Mouse (Mus musculus): ENCODE results near the gene Olfr1349. TPM values are rescaled to one million over a fixed set of nuclear protein-coding genes. Genes with fewer than 3 reads are reported as not detected.

The Olfr1349 gene
- polyA plus RNA-seq, 1 experiment from 2014 or later, result not detected

Other genes with a start within 250 kb of the Olfr1349 start
- gene Zfp667, start 236.4 kb downstream of the Olfr1349 start, polyA plus RNA-seq (2015; fragmentation: Nextera tagmentation; extraction: Ambion mirVana), result 3.4 and 5.4 TPM in 2 replicates
- 0.78 and 1.0 TPM in 2 replicates for gene Zfp583, start 191.7 kb downstream of the Olfr1349 start, polyA plus RNA-seq (2015; fragmentation: Nextera tagmentation; extraction: Ambion mirVana)
- gene Gm3854, start 179.2 kb downstream of the Olfr1349 start, polyA plus RNA-seq (2015; fragmentation: Nextera tagmentation; extraction: Ambion mirVana), result 0.10 and 0.22 TPM in 2 replicates
- 0.90 and 1.0 TPM in 2 replicates for gene Zfp78, start 159.7 kb downstream of the Olfr1349 start, polyA plus RNA-seq (2015; fragmentation: Nextera tagmentation; extraction: Ambion mirVana)
- gene Zfp28, start 139.7 kb downstream of the Olfr1349 start, polyA plus RNA-seq (2015; fragmentation: Nextera tagmentation; extraction: Ambion mirVana), result 1.2 and 1.3 TPM in 2 replicates
- gene Smim17, start 124.2 kb downstream of the Olfr1349 start, polyA plus RNA-seq (2015; fragmentation: Nextera tagmentation; extraction: Ambion mirVana), result not detected in 2 replicates
- gene Gm20715, start 112.7 kb downstream of the Olfr1349 start, polyA plus RNA-seq (2015; fragmentation: Nextera tagmentation; extraction: Ambion mirVana), result not detected in 2 replicates
- not detected in 2 replicates for gene Olfr1344, start 84.3 kb downstream of the Olfr1349 start, polyA plus RNA-seq (2015; fragmentation: Nextera tagmentation; extraction: Ambion mirVana)
- not detected in 2 replicates for gene Olfr1336, start 66.8 kb downstream of the Olfr1349 start, polyA plus RNA-seq (2015; fragmentation: Nextera tagmentation; extraction: Ambion mirVana)
- not detected in 2 replicates for gene Olfr1346, start 55.8 kb downstream of the Olfr1349 start, polyA plus RNA-seq (2015; fragmentation: Nextera tagmentation; extraction: Ambion mirVana)
- not detected in 2 replicates for gene Olfr5, start 36.0 kb downstream of the Olfr1349 start, polyA plus RNA-seq (2015; fragmentation: Nextera tagmentation; extraction: Ambion mirVana)
- gene Olfr1347, start 23.2 kb downstream of the Olfr1349 start, polyA plus RNA-seq (2015; fragmentation: Nextera tagmentation; extraction: Ambion mirVana), result not detected in 2 replicates
- not detected in 2 replicates for gene Olfr1348, start 14.2 kb downstream of the Olfr1349 start, polyA plus RNA-seq (2015; fragmentation: Nextera tagmentation; extraction: Ambion mirVana)
- not detected in 2 replicates for gene Olfr1350, start 41.9 kb upstream of the Olfr1349 start, polyA plus RNA-seq (2015; fragmentation: Nextera tagmentation; extraction: Ambion mirVana)
- gene Zim1, start 173.5 kb upstream of the Olfr1349 start, polyA plus RNA-seq (2015; fragmentation: Nextera tagmentation; extraction: Ambion mirVana), result 1.3 and 1.4 TPM in 2 replicates
- gene Peg3, start 207.5 kb upstream of the Olfr1349 start, polyA plus RNA-seq (2015; fragmentation: Nextera tagmentation; extraction: Ambion mirVana), result 41.6 and 43.8 TPM in 2 replicates
- gene Usp29, start 207.6 kb upstream of the Olfr1349 start, polyA plus RNA-seq (2015; fragmentation: Nextera tagmentation; extraction: Ambion mirVana), result 1.6 and 1.7 TPM in 2 replicates

Data from liver, embryonic 15.5 days (tissue).